ENCODE assay signal across 1 mouse cellular context in genomic region chr3:36645245-36645559, GRCm38 (mm10). TPM values are rescaled to one million over a fixed set of nuclear protein-coding genes. Genes with fewer than 3 reads are reported as not detected.
"Had no signal": no experiment of that assay in that cellular context is flagged by ENCODE, and none has a peak within 500 bp of the region (broad histone marks: within the 10 kb centered on the region; RNA-seq: fewer than 3 reads in every experiment).

No protein-coding gene starts in this region.

RNA-seq across cellular contexts. Expression of gene Trpc3, which starts 44.8 kb away (rescaled TPM):
- polyA plus RNA-seq: erythroblast, embryonic 14.5 days had no signal
